In the genomic region with DNA sequence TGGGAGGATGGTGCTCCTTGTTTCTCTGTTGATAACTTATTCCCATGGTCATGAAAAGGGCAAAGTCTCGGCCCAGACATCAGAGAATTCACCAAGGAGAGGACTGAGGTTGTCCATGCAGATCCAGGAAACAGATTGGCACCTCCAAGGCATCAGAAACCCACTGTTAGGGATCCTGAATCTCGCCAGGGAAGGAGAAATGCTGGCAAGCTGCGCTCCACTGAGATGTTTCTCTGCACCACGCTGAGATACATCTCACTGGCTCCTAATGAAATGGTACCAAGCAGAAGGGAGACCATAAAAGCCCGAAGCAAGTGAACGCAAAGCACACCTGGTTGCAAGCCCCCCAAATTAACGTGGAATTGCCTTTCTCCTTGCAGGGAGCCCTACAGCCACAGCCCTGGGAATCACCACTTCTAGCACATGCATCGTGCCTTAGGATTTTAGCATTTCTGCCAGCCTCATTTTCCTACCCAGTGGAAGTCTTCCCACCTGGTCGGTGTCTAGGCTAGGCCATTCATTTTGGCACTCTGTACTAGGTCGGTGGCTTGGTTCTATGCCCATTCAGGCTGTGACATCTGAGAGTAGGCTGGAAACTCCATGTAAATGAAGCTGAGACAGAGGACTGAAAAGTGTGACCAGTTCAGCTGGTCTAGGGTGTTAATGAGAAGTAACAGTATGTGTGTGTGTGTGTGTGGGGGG, we compare ENCODE assay signal across 14 mouse cellular contexts.
DNase-seq lines count a peak whose midpoint lies in the region; ATAC-seq and TF ChIP-seq lines count a peak whose summit lies in the region.
"Had no signal": no experiment of that assay in that cellular context is flagged by ENCODE, and none has a peak within 500 bp of the region (broad histone marks: within the 10 kb centered on the region; RNA-seq: fewer than 3 reads in every experiment).

No protein-coding gene starts in this region.

- no peak for TF ChIP-seq POLR2A in cerebellum, adult 2 months (IDR thresholded peaks at IDR 0.05; ENCODE audit: borderline replicate concordance, insufficient read depth, low read length)

- H3K4me2 ChIP-seq in forebrain, embryonic 14.5 days (ENCODE audit: low read length) = no peak overlapping the region

- no peak overlapping the region for H3K27ac ChIP-seq in cerebellum, adult 2 months (ENCODE audit: insufficient read depth, low read length)
- H3K27ac ChIP-seq in forebrain, embryonic 14.5 days (ENCODE audit: low read depth, low read length) = peak overlapping the region; percentile 94
- H3K27ac ChIP-seq in limb, embryonic 10.5 days = peak overlapping the region; percentile 37; the same call in 1 of the 2 replicates

- no peaks in the 10 kb centered on the region for H3K36me3 ChIP-seq in forebrain, embryonic 14.5 days (ENCODE audit: control insufficient read depth, insufficient read depth, low read length)
- no peaks in the 10 kb centered on the region for H3K36me3 ChIP-seq in limb, embryonic 10.5 days

- H3K4me3 ChIP-seq in cerebellum, adult 2 months (replicated peaks; ENCODE audit: insufficient read depth, low read depth, low read length) = no peak overlapping the region
- H3K4me3 ChIP-seq in forebrain, embryonic 14.5 days (ENCODE audit: low read depth, low read length) = no peak overlapping the region
- no peak overlapping the region for H3K4me3 ChIP-seq in limb, embryonic 10.5 days

- H3K27me3 ChIP-seq in cerebellum, adult 2 months (ENCODE audit: control insufficient read depth, insufficient read depth, low read length) = no peaks in the 10 kb centered on the region
- H3K27me3 ChIP-seq in forebrain, embryonic 14.5 days (replicated peaks; ENCODE audit: control insufficient read depth, insufficient read depth, low read length) = no peaks in the 10 kb centered on the region
- H3K27me3 ChIP-seq in limb, embryonic 10.5 days (ENCODE audit: low read depth, poor library complexity, severe bottlenecking) = no peaks in the 10 kb centered on the region
- H3K27me3 ChIP-seq: Patski had no signal

- peak; percentile 83 for DNase-seq in brain, adult 2 months (ENCODE audit: low read depth, low spot score)
- DNase-seq in cerebellum, adult 2 months = peak; percentile 43 to 68
- DNase-seq in forebrain, embryonic 14.5 days (ENCODE audit: low spot score) = no peak
- no peak for DNase-seq in limb, embryonic 10.5 days (ENCODE audit: low spot score)
- no peak for DNase-seq in heart, adult 9 months (ENCODE audit: low spot score in 2 of 2)
- no peak for DNase-seq in thymus, postnatal 10 days (ENCODE audit: low spot score in 2 of 2)
- no peak for DNase-seq in retina, postnatal 1 day
- DNase-seq: adrenal gland, adult 2 months; gastrocnemius, postnatal 10 days; kidney, postnatal 4 days; lung, adult 2 months had no signal

- no peak overlapping the region for H3K9ac ChIP-seq in forebrain, embryonic 14.5 days (ENCODE audit: low read length)

- TF ChIP-seq CTCF in cerebellum, adult 2 months (IDR thresholded peaks at IDR 0.05; ENCODE audit: borderline replicate concordance, insufficient read depth, low read depth, low read length) = no peak

- 33% methylated on average over 10 of the region's 10 CpGs for WGBS in cerebellum, adult 2 months
- WGBS in forebrain, embryonic 14.5 days = 50% methylated on average over 10 of the region's 10 CpGs
- WGBS in limb, embryonic 10.5 days = 75% methylated on average over 10 of the region's 10 CpGs

- peak; percentile 59 for ATAC-seq in forebrain, embryonic 14.5 days
- ATAC-seq in monocyte, adult 5-6 weeks (replicated peaks; ENCODE audit: insufficient number of reproducible peaks, low FRiP score, low TSS enrichment, poor library complexity, severe bottlenecking) = no peak
- ATAC-seq: intestine, postnatal 0 days; Patski had no signal

- H3K9me3 ChIP-seq in forebrain, embryonic 14.5 days (replicated peaks; ENCODE audit: control insufficient read depth, low read length) = no peaks in the 10 kb centered on the region
- no peaks in the 10 kb centered on the region for H3K9me3 ChIP-seq in limb, embryonic 10.5 days (replicated peaks)

- peaks cover 23% of the 10 kb centered on the region for H3K4me1 ChIP-seq in cerebellum, adult 2 months (ENCODE audit: control insufficient read depth, insufficient read depth, low read length)
- peaks cover 45% of the 10 kb centered on the region for H3K4me1 ChIP-seq in forebrain, embryonic 14.5 days (ENCODE audit: control insufficient read depth, insufficient read depth, low read length)
- H3K4me1 ChIP-seq in limb, embryonic 10.5 days = peaks cover 57% of the 10 kb centered on the region

Comparison
In these comparisons a context has a peak if more than half of its experiments do, and no peak if none do; other contexts are left out.
1. DNase-seq: peak in brain, adult 2 months (single experiment) and cerebellum, adult 2 months (2 of 2); none in forebrain, embryonic 14.5 days (single experiment), limb, embryonic 10.5 days (single experiment), heart, adult 9 months (0 of 2), thymus, postnatal 10 days (0 of 2) and retina, postnatal 1 day (single experiment).